Mouse (Mus musculus) fibroblast of lung, adult 2 months (primary cell): Measurements from ENCODE around the gene Rplp0.

Source experiments
- DNase-seq: peaks from one replicate; pipeline ENCODE4 v3.0.0-alpha.2; 2011; ENCODE audit warnings: low read depth

Rplp0 gene

DNA sequence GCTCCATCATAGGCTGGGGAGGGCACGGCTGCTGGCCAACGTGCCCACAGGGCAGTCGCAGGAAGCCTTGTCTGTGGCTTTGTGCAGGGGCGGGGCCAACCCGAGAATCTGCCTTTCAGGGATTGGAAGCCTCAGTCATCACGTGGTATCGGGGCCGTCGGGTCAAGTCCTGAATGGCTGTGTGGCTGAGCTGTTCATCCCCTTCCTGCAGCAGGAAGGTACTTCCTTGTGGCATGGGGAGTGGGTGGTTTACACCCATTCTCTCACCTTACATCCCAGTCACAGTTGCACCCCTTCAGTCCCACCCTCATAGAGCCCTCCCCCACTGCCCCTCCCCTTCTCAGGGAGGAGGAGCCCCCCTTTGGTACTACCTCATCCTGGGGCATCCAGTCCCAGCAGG is 22.4 kb downstream of the Rplp0 start:
- no peak for DNase-seq

DNA sequence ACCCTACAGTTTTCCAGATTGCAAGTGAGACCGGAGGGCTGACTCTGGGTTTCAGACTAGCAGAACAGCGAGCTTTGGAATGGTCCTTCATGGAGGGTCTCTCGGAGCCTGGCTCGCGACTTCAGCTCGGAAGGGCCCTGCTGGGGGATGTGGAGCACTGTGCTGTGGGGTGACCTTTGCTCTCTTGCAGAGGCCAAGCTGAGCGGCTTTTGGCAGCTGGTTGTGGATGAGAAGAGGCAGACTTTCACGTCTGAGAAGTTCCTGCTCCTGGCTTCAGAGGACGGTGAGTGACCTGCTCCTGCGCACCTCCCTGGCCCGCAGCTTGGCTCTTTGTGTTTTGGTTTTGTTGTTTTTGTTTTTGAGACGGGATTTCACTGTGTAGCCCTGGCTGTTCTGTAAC is 26.3 kb downstream of the Rplp0 start:
- no peak for DNase-seq

DNA sequence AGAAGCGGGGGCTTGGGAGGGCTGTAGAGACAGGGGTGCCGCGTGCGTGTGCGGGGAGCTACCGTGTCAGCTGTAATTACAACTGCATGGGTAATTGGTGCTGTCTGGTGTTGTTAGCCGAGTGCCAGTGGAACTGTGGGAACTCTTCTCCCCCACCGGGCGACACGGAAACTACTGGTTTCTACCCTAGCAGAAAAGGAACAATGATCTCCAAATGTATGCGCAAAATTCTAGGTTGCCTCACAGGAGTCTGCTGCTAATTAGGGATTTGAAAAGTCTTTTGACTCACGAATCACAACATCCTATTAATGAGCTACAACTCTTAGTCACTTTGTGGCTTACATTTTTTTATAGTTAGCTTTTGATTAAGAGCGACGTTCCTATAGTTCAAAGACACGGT is 26.9 kb downstream of the Rplp0 start:
- no peak for DNase-seq

DNA sequence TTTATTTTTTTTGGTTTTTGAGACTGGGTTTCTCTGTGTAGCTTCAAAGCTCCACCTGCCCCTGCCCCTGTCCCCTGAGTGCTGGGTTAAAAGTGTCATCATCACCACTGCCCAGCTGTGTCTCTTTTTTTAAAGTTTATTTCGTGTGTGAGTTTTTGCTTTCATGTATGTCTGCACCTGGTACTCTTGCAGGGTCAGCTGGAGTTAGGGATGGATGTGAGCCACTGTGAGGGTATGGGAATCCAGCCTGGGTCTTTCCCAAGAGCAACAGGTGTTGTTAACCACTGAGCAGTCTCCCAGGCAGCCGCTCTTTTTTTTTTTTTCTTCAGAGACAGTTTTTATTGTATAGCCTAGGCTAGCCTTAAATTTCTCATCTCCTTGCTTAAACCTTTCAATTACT is 27.5 kb downstream of the Rplp0 start:
- DNase-seq = no peak

DNA sequence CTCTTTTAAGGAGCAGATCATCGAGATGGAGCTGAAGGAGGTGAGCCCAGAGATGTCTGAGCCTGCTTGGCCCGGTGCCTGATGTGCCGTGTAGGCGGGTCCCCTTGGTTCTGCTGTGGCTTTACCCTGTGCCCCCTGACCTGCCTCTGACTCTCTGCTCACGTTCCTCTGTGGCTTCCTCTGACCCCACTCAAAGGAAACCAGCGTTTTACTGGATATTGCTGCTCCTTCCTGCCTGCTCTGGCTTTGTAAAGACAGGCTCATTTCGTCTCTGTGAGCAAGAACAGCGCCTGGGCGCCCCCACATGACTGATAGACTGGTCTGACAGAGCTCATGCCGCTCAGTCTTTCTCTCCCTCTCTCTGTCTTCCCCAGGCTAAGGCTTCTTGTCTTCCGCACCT is 31.8 kb downstream of the Rplp0 start:
- no peak for DNase-seq

DNA sequence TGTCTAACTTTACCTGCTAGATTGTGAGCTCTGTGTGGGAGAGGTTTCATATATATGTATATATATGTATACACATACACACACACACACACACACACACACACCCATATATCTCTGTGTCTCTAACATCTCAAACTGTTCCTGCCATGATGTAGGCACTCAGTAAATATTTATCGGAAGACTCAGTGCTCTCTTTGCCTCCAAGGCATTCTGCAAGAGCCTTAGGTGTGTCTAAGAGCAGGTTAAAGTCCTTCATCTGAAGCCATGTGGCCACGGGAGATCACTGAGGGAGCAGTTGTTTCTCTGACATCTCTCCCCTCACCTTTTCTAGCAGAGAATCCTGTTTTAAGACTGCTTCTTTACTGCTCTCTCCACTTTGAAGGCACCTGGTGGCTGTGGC is 32.2 kb downstream of the Rplp0 start:
- DNase-seq = no peak

DNA sequence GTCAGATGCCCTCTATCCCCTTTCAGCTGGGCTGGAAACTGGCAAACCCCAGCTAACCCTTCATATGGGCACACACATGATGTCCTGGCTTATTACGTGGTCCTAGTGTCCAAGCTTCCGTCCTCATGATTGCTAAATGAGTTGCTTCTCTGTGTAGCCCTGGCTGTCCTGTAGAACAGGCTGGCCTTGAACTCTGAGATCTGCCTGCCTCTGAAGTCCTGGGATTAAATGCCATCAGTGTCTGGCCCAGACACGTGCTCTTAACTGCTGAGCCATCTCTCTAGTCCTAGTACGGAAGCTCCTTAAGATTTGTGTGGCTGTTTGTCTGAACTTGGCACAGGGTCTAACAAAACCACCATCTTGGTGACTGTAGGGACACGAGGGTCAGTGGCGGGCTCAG is 44.3 kb downstream of the Rplp0 start:
- no peak for DNase-seq

DNA sequence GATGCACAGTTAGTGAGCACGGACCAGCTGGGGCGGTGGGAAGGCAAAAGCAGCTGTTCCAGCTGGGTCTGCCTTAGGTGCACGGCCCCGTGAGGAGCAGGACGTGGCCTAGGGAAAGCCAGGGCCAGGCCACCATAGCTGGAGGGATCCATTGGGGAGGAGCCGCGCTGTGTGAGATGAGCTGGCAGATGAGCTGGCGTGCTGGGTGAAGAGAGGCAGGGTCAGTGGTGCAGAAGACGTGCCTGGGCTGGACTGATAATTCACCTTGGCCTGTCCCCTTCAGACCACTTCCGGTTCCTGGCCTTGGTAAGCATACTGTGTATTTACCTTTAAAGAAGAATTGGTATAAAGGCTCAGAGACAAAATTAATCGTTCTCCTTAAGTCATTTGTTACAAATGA is 52.3 kb downstream of the Rplp0 start:
- DNase-seq = no peak
